Mouse (Mus musculus): Measurements from ENCODE around the gene Rnf220.
A peak's percentile ranks its signal among the peaks of the same experiment; 100 is the strongest.
"Not testable (repeated sequence)": the region's sequence is repeated elsewhere in the genome, so short reads cannot be mapped to it uniquely, and the experiment has no call there.

The Rnf220 gene

DNA sequence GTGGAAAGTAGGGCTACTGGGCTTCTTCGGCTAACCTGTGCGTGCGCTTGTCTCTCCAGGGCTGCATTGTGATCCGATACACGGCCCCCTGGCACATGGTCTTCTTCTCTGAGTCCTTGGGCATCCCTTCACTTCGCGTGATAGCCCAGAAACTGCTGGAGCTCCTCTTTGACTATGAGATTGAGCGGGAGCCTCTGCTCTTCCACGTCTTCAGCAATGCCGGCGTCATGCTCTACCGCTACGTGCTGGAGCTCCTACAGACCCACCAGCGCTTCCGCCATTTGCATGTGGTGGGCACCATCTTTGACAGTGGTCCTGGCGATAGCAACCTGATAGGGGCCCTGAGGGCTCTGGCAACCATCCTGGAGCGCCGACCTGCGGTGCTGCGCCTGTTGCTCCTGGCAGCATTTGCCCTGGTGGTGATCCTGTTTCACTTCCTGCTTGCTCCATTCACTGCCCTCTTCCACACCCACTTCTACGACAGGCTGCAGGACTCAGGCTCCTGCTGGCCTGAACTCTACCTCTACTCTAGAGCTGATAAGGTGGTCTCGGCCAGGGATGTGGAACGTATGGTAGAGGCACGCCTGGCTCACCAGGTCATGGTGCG is 228.9 kb downstream of the Rnf220 start:
- no peak for DNase-seq (ENCODE audit: low read depth, low spot score)

GRCm38 (mm10) chr4:117267284-117267683 is 229.6 kb downstream of the Rnf220 start:
- DNase-seq (ENCODE audit: low read depth, low spot score) = no peak

GRCm38 (mm10) chr4:117262987-117263386 is 233.9 kb downstream of the Rnf220 start:
- DNase-seq (ENCODE audit: low read depth, low spot score) = no peak

GRCm38 (mm10) chr4:117262101-117262913 is 234.5 kb downstream of the Rnf220 start:
- DNase-seq (ENCODE audit: low read depth, low spot score) = no peak

DNA sequence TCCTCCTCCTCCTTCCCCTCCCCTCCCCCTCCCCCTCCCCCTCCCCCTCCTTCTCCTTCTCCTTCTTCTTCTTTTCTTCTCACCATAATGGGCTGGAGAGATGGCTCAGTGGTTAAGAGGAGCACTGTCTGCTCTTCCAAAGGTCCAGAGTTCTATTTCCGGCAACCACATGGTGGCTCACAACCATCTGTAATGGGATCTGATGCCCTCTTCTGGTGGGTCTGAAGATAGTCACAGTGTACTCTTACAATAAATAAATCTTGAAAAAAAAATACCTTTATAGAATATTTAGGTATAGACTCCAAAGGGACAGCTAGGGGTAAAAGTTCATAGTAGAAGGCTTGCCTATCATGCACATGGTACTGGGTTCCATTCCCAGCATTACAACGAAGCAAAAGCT is 235.6 kb downstream of the Rnf220 start:
- no peak for DNase-seq (ENCODE audit: low read depth, low spot score)

DNA sequence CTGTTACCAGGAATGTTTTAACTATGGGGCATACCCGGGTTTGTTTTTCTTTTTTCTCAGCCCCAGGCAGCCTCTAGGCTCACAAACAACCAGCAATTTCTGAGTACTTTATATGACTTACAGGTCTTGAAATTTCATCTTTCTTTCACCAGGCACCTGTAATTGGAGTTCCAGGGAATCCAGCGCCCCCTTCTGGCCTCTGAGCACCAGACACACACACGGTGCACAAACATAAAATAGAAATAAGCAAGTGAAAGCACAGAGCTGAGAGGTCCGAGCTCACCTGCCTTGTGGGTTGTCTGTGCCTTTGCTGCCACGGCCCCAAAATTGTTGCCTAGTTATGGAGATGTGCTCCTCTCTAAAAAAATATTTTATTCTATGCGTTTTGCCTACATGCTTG is 236.9 kb downstream of the Rnf220 start:
- DNase-seq (ENCODE audit: low read depth, low spot score) = not testable (repeated sequence)

DNA sequence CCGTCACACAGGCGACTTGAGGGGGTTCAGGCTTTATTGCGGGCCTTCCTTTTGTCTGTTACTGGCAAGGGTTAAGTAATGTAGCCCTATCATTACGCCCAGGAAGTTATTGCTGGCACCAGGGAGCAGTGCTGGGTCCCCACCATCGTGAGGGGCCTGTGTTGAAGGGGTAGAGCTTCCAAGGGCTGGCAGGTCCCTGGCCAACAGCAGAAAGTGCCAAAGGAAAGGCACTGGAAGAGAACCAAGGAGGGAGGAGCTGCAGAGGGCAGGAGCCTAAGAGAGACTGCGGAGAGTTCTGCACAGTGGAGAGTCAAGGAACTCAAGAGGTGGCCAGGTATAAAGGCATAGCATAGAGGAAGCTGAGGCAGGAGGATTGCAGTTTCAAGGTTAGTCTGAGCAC is 242.2 kb downstream of the Rnf220 start:
- DNase-seq (ENCODE audit: low read depth, low spot score) = no peak

DNA sequence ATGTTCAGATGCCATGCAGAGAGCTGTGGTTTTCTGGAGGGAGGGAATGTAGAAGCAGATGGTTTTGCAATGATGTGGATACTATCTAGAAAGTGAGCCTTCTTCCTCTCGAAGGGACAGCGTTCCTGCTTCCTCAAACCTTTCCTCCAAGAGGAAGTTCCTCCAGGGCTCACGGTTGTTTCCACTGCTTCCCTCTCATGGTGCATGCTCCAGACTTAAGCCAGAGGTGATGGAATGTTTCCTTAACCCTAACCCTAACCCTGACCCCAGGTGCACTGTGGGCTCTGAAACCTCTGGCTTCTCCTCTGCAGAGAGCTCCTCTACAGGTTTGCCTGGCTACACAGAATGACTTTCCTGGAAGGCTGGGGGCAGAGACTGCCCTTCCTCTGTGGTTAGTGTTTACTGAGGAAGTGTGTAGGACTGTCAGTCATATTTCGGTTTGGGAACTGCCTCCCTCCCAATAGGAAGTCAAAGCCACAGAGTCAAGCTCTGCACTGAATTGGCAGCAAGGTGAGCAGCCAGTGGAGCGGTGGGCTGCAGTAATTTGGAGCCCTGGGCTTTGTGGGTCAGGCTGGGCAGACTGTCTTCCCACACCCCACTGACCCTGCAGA is 242.7 kb downstream of the Rnf220 start:
- DNase-seq (ENCODE audit: low read depth, low spot score) = no peak

DNA sequence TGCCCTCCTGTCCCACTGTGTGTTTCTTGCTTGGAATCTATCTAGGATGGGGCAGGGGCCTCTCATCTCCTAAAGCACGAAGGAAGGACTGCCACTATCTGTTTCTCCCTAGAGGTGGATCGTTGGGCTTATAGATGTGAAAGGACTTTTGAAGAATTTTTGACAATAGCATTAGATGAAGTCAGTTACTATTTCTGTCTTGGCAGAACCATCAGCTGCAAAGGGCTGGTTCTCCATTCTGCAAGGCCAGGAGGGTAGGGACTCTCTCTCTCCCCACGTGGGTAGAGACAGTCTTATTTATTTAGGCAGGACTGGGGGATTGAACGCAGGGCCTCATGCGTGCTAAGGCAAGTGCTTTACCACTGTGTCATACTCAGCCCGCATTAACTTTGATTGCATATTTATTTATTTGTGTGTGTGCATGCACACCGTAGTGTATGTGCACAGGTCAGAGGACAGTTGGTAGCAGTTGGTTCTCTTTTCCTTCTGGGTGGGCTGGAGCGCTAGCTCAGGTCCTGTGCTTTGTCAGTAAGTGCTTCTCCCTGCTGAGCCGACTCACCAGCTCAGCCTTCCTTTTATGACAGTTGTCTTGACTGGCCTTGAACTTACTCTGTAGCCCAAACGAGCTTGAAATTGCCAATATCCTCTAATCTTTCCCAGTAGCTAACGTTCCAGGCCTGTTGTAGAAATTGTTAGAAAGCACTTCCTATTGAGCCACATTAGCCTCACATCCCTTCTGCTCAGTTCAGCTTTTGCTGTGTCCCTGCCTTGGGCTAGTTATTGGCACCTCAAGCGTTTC is 243.4 kb downstream of the Rnf220 start:
- DNase-seq (ENCODE audit: low read depth, low spot score) = no peak

DNA sequence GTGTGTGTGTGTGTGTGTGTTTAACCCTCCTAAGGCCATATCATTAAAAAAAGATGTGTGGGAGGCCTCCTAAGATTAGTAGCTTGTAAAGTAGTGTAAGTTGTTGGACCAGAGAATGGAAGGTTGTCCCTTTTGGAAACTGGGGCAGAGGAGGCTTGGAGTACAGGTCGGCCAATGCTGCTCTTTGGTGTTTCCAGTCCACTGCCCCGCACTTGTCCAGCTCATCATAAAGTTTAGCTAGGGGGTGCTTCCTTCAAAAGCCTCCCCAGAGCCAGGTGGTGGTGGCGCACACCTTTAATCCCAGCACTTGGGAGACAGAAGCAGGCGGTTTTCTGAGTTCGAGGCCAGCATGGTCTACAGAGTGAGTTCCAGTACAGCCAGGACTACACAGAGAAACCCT is 244.1 kb downstream of the Rnf220 start:
- no peak for DNase-seq (ENCODE audit: low read depth, low spot score)

DNA sequence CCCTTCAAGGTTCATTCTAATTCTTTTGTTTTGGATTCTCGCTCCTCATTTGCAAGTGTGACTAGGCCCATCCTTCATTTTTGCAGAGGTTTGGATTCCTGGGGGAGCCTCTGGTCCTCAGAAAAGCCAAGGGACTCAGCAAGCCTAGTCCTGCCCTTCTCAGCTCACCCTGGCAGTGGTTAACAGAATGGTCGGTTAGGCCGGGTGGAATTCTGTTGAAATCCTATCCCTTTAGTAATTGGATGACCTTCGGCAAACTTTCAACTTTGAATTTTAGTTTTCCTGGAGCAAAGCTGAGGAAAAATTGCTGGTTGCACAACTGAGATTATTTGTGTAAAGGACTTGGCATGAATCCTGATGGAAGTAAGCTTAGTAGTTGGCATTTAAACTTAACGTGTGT is 244.5 kb downstream of the Rnf220 start:
- no peak for DNase-seq (ENCODE audit: low read depth, low spot score)

DNA sequence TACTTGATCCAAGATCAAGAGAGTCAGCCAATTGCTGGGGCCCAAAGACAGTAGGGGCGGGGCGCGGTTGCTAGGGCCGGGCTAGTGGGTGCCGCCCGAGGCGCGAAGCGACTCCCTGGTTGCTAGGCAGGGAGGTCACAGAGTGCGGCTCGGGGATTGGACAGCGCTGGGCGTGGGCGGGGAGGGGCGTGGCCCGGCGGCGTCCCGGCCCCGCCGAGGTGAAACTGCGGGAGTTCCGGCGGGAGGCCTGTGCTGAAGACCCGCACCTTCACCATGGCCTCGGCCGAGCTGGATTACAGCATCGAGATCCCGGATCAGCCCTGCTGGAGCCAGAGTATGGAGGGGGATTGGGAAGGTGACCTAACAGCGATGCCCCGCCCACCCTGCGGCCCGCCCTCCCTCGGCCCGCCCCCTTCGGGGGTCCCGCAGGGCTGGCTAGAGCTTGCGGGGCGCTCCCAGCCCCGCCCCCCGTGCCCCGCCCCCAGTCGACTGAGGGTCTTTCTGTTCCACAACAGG is 245.0 kb downstream of the Rnf220 start, which contains the start of the genes Tmem53 and Armh1:
Tmem53 (plus strand) TSS at position 151 of the 516 bp plus-strand sequence.
Armh1 (minus strand) TSS at position 325 of the 516 bp plus-strand sequence.
- peak; percentile 64 for DNase-seq (ENCODE audit: low read depth, low spot score)

DNA sequence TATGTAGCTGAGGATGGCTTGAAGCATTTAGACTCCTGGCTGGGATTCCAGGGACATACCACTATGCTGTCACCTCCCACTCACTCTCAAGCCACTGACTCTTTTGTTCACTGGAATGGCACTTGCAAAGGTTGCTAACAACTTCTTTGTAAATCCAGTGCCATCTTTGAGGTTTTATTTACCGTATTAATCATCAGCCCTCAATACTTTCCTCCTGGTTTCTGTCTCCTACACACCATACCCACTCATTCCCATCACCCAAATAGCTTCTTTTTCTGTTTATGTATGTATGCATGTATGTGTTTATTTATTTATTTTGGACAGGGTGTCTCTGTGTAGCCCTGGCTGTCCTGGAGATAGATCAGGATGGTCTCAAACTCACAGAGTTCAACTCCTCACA is 245.9 kb downstream of the Rnf220 start:
- DNase-seq (ENCODE audit: low read depth, low spot score) = no peak

- no peak for DNase-seq (ENCODE audit: low read depth, low spot score)
Observed at GRCm38 (mm10) chr4:117240867-117241266, 256.0 kb downstream of the Rnf220 start.

DNA sequence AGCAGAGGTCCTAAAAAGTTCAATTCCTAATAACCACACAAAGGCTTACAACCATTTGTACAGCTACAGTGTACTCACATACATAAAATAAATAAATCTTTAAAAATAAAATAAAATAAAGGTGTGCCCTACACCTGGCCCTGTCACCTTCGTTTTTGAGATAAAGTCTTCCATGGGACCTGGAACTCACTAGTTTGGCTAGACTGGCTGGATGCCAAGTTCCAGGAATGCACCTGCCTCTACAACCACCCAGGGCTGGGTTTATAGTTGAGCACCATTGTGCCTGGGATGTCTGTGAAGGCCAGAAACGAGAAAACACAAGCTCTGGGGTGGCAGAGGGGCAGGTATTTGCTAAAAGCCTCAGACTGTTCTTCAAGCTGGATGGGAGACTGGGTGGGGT is 257.7 kb downstream of the Rnf220 start:
- no peak for DNase-seq (ENCODE audit: low read depth, low spot score)

GRCm38 (mm10) chr4:117235822-117236221 is 261.0 kb downstream of the Rnf220 start:
- no peak for DNase-seq (ENCODE audit: low read depth, low spot score)

DNA sequence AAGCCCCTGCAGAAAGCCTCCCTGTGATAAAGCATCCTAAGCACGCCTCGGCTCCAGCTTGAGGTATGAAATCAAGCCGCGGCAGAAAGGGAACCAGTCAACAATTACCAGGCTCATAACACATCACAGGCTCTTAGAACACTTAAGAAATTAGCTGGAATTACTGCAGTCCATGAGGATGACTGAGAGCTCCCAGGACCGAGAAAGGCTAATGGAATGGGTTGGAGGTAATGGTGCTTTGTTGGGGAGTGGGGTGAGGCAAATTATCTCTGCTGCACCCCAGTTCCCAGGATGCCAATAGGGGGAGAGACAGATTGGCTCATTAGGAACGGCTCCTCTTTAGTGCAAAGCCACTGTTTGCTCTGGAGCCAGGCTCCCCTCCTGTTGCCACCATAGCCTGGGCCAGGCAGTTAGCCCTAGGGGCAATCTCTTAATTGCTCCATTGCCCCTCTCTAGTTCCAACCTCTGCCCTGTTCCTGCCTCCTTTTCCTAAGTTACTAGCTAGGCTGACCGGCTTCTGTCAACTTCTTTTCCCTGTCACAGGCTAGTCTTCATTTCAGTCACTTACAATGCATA is 262.6 kb downstream of the Rnf220 start:
- no peak for DNase-seq (ENCODE audit: low read depth, low spot score)

DNA sequence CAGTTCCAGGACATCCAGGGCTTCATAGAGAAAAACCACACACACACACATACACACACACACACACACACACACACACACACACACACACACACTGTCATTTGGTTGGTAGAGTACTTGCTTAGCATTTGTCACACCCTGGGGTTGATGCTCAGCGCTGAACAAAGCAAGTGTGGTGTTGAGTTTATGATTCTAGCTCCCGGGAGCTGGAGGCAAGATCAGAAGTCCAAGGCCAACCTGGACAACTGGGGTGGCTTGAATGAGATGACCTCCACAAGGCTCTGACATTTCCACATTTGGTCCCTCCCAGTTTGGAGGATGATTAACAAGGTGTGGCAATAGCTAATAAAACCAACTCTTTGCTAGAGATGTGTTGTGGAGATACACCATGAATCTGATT is 265.6 kb downstream of the Rnf220 start:
- DNase-seq (ENCODE audit: low read depth, low spot score) = no peak

GRCm38 (mm10) chr4:117230331-117230730 is 266.5 kb downstream of the Rnf220 start:
- DNase-seq (ENCODE audit: low read depth, low spot score) = no peak

- DNase-seq (ENCODE audit: low read depth, low spot score) = no peak
Observed at GRCm38 (mm10) chr4:117229590-117229989, 267.3 kb downstream of the Rnf220 start.

DNA sequence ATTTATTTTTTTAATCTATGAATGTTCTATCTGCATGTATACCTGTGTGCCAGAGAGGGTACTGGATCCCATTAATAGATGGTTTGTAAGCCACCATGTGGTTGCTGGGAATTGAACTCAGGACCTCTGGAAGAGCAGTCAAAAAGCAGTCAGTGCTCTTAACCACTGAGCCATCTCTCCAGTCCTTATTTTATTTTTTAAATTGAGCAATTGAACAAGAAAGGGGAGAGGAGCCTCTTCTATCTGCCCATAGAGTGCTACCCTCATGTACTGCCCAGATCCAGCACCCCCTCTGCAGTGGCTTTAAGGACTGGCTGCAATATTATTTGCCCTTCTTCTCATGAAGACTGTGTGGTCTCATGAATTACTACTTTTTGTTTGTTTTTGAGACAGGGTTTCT is 271.6 kb downstream of the Rnf220 start:
- DNase-seq (ENCODE audit: low read depth, low spot score) = no peak

All from brain, embryonic 18.5 days (tissue).